ENCODE assay signal across 8 mouse cellular contexts in genomic region chr11:20112006-20112740, GRCm38 (mm10). TPM values are rescaled to one million over a fixed set of nuclear protein-coding genes. Genes with fewer than 3 reads are reported as not detected.
DNase-seq lines count a peak whose midpoint lies in the region; ATAC-seq and TF ChIP-seq lines count a peak whose summit lies in the region.

No protein-coding gene starts in this region.

- H3K9me3 ChIP-seq in MEL (replicated peaks; ENCODE audit: insufficient read depth, low read length): no peaks in the 10 kb centered on the region
- no peaks in the 10 kb centered on the region for H3K9me3 ChIP-seq in forebrain, embryonic 16.5 days (ENCODE audit: control insufficient read depth, low read length)
- H3K9me3 ChIP-seq in neural tube, embryonic 14.5 days (ENCODE audit: control insufficient read depth, low read length): no peaks in the 10 kb centered on the region

- H3K27ac ChIP-seq in MEL (ENCODE audit: control insufficient read depth, low read depth, low read length): peak overlapping the region; percentile 93
- H3K27ac ChIP-seq in forebrain, embryonic 16.5 days (ENCODE audit: low read length): peak overlapping the region; percentile 93
- peak overlapping the region; percentile 93 for H3K27ac ChIP-seq in neural tube, embryonic 14.5 days (ENCODE audit: low read depth, low read length)

- no peak for TF ChIP-seq CTCF in MEL (IDR thresholded peaks at IDR 0.05 in 2 of 3, conservative IDR thresholded peaks at IDR 0.05 in 1 of 3; ENCODE audit: control insufficient read depth in 1 of 3, insufficient read depth in 1 of 3, low read depth in 2 of 3, low read length in 3 of 3, poor library complexity in 1 of 3, severe bottlenecking in 1 of 3)

- H3K4me3 ChIP-seq in MEL (ENCODE audit: control insufficient read depth in 1 of 2, insufficient read depth in 1 of 2, low read depth in 2 of 2, low read length in 2 of 2): peak overlapping the region; percentile 73 to 85
- peak overlapping the region; percentile 90 for H3K4me3 ChIP-seq in forebrain, embryonic 16.5 days (replicated peaks; ENCODE audit: low read length)
- H3K4me3 ChIP-seq in neural tube, embryonic 14.5 days (ENCODE audit: low read depth, low read length): peak overlapping the region; percentile 81

- WGBS in forebrain, embryonic 16.5 days: 1% methylated on average over 45 of the region's 50 CpGs
- WGBS in neural tube, embryonic 14.5 days: 1% methylated on average over 46 of the region's 50 CpGs

- TF ChIP-seq RAD21 in MEL (IDR thresholded peaks at IDR 0.05; ENCODE audit: low read depth, low read length): no peak

- peaks cover 4 to 22% of the 10 kb centered on the region in 2 experiments for H3K4me1 ChIP-seq in MEL (ENCODE audit: control insufficient read depth in 1 of 2, insufficient read depth in 2 of 2, low read length in 2 of 2)
- H3K4me1 ChIP-seq in forebrain, embryonic 16.5 days (replicated peaks; ENCODE audit: control insufficient read depth, insufficient read depth, low read length): peaks cover 13% of the 10 kb centered on the region
- peaks cover 8% of the 10 kb centered on the region for H3K4me1 ChIP-seq in neural tube, embryonic 14.5 days (ENCODE audit: control insufficient read depth, insufficient read depth, low read length)

- peak overlapping the region; percentile 70 for H3K4me2 ChIP-seq in forebrain, embryonic 16.5 days (ENCODE audit: low read length)
- peak overlapping the region; percentile 45 for H3K4me2 ChIP-seq in neural tube, embryonic 14.5 days (ENCODE audit: low read depth, low read length)

- peak; percentile 78 for ATAC-seq in forebrain, embryonic 16.5 days
- peak; percentile 62 for ATAC-seq in neural tube, embryonic 14.5 days (ENCODE audit: low read depth)

- H3K79me2 ChIP-seq in MEL (ENCODE audit: control insufficient read depth, insufficient read depth, low read length, poor library complexity): peaks cover 45% of the 10 kb centered on the region

- peak; percentile 98 for DNase-seq in MEL (ENCODE audit: low read depth, low spot score)
- DNase-seq in cerebellum, adult 11 months: peak; percentile 51
- DNase-seq in heart, postnatal 25 days (ENCODE audit: low spot score): peak; percentile 74
- peak; percentile 83 for DNase-seq in layer of hippocampus, adult 11-12 months (ENCODE audit: low spot score)
- DNase-seq in lung, adult 18-20 months: peak; percentile 86 to 88
- peak; percentile 84 for DNase-seq in testis, postnatal 14 days (ENCODE audit: low spot score)

- intact Hi-C loops in heart, postnatal 25 days (cut with DNase I): no loop called here

- no peaks in the 10 kb centered on the region for H3K27me3 ChIP-seq in MEL (ENCODE audit: control insufficient read depth in 1 of 2, insufficient read depth in 2 of 2, low read length in 2 of 2)
- H3K27me3 ChIP-seq in forebrain, embryonic 16.5 days (replicated peaks; ENCODE audit: control insufficient read depth, insufficient read depth, low read length): no peaks in the 10 kb centered on the region
- H3K27me3 ChIP-seq in neural tube, embryonic 14.5 days (ENCODE audit: control insufficient read depth, insufficient read depth, low read length): no peaks in the 10 kb centered on the region

- peak; percentile 70 to 77 for TF ChIP-seq EP300 in MEL (IDR thresholded peaks at IDR 0.05; ENCODE audit: low read depth in 1 of 2, low read length in 2 of 2)

- peaks cover 12 to 43% of the 10 kb centered on the region in 2 experiments for H3K36me3 ChIP-seq in MEL (ENCODE audit: control insufficient read depth in 1 of 2, insufficient read depth in 2 of 2, low read length in 2 of 2)
- no peaks in the 10 kb centered on the region for H3K36me3 ChIP-seq in forebrain, embryonic 16.5 days (ENCODE audit: control insufficient read depth, insufficient read depth)
- no peaks in the 10 kb centered on the region for H3K36me3 ChIP-seq in neural tube, embryonic 14.5 days (ENCODE audit: control insufficient read depth, insufficient read depth, low read length)

- TF ChIP-seq POLR2A in MEL (IDR thresholded peaks at IDR 0.05; ENCODE audit: control insufficient read depth in 1 of 2, insufficient read depth in 1 of 2, low read depth in 1 of 2, low read length in 2 of 2, poor library complexity in 1 of 2): peak; percentile 50 to 86

- peak overlapping the region; percentile 81 for H3K9ac ChIP-seq in MEL (ENCODE audit: control insufficient read depth, low read depth, low read length, poor library complexity, severe bottlenecking)
- H3K9ac ChIP-seq in forebrain, embryonic 16.5 days (replicated peaks; ENCODE audit: low read depth, low read length): peak overlapping the region; percentile 94
- H3K9ac ChIP-seq in neural tube, embryonic 14.5 days (replicated peaks; ENCODE audit: low read depth, low read length): peak overlapping the region; percentile 91

TF ChIP-seq in MEL, 35 proteins besides CTCF, POLR2A, EP300 and RAD21:
- TF ChIP-seq TBP (IDR thresholded peaks at IDR 0.05; ENCODE audit: low read depth, low read length): peak; percentile 81
- TF ChIP-seq UBTF (IDR thresholded peaks at IDR 0.05; ENCODE audit: borderline replicate concordance, insufficient read depth, low read depth, low read length): no peak
- TF ChIP-seq JUND (IDR thresholded peaks at IDR 0.05; ENCODE audit: low read depth, low read length): 0 out of 2 replicates have a peak, but pooled peaks have one; percentile 46
- peak; percentile 93 for TF ChIP-seq MYC (IDR thresholded peaks at IDR 0.05; ENCODE audit: low read depth, low read length)
- peak; percentile 16; the same call in 1 of the 2 replicates for TF ChIP-seq MAFK (IDR thresholded peaks at IDR 0.05; ENCODE audit: borderline replicate concordance, low read depth, low read length)
- TF ChIP-seq ZMIZ1 (IDR thresholded peaks at IDR 0.05; ENCODE audit: low read depth, low read length): peak; percentile 88
- 0 out of 2 replicates have a peak, but pooled peaks have one; percentile 4 for TF ChIP-seq GATA1 (IDR thresholded peaks at IDR 0.05; ENCODE audit: low read depth, low read length)
- no peak; the same call in 1 of the 2 replicates for TF ChIP-seq KAT2A (conservative IDR thresholded peaks at IDR 0.05; ENCODE audit: low read depth, low read length)
- TF ChIP-seq ELF1 (IDR thresholded peaks at IDR 0.05; ENCODE audit: low read depth, low read length): peak; percentile 90
- no peak for TF ChIP-seq SMC3 (IDR thresholded peaks at IDR 0.05; ENCODE audit: low read depth, low read length)
- TF ChIP-seq MXI1 (IDR thresholded peaks at IDR 0.05; ENCODE audit: low read depth, low read length): peak; percentile 94
- peak; percentile 75 for TF ChIP-seq ETS1 (IDR thresholded peaks at IDR 0.05; ENCODE audit: low read depth, low read length)
- TF ChIP-seq E2F4 (IDR thresholded peaks at IDR 0.05; ENCODE audit: borderline replicate concordance, low read depth, low read length): no peak; the same call in 1 of the 2 replicates
- peak; percentile 79 for TF ChIP-seq HCFC1 (IDR thresholded peaks at IDR 0.05; ENCODE audit: low read depth, low read length)
- TF ChIP-seq MAZ (IDR thresholded peaks at IDR 0.05; ENCODE audit: low read depth, low read length): peak; percentile 66; the same call in 1 of the 2 replicates
- peak; percentile 76 for TF ChIP-seq TCF12 (IDR thresholded peaks at IDR 0.05; ENCODE audit: low read depth, low read length)
- peak; percentile 86 for TF ChIP-seq NELFE (IDR thresholded peaks at IDR 0.05; ENCODE audit: low read depth, low read length)
- no peak for TF ChIP-seq ZC3H11A (IDR thresholded peaks at IDR 0.05; ENCODE audit: low read depth, low read length)
- no peak for TF ChIP-seq TAL1 (IDR thresholded peaks at IDR 0.05; ENCODE audit: low read length)
- no peak for TF ChIP-seq ZKSCAN1 (IDR thresholded peaks at IDR 0.05; ENCODE audit: low read depth, low read length)
- peak; percentile 96; the same call in 1 of the 2 replicates for TF ChIP-seq CHD1 (IDR thresholded peaks at IDR 0.05; ENCODE audit: low read depth, low read length)
- TF ChIP-seq GABPA (IDR thresholded peaks at IDR 0.05; ENCODE audit: low read depth, low read length): no peak
- peak; percentile 71 for TF ChIP-seq CHD2 (IDR thresholded peaks at IDR 0.05; ENCODE audit: low read length)
- TF ChIP-seq POLR2AphosphoS5 (IDR thresholded peaks at IDR 0.05; ENCODE audit: borderline replicate concordance, low read depth, low read length): 0 out of 2 replicates have a peak, but pooled peaks have one; percentile 12
- no peak; the same call in 1 of the 2 replicates for TF ChIP-seq BHLHE40 (IDR thresholded peaks at IDR 0.05; ENCODE audit: borderline replicate concordance, low read depth, low read length)
- TF ChIP-seq ZNF384 (IDR thresholded peaks at IDR 0.05; ENCODE audit: low read depth, low read length): peak; percentile 48
- TF ChIP-seq POLR2AphosphoS2 (IDR thresholded peaks at IDR 0.05; ENCODE audit: low read length): peak; percentile 58; the same call in 1 of the 2 replicates
- no peak for TF ChIP-seq USF1 (IDR thresholded peaks at IDR 0.05; ENCODE audit: low read depth, low read length)
- peak; percentile 38; the same call in 1 of the 2 replicates for TF ChIP-seq NRF1 (IDR thresholded peaks at IDR 0.05; ENCODE audit: insufficient read depth, low read depth, low read length, poor library complexity, severe bottlenecking)
- TF ChIP-seq SIN3A (IDR thresholded peaks at IDR 0.05; ENCODE audit: low read length): peak; percentile 94
- TF ChIP-seq MAX (IDR thresholded peaks at IDR 0.05; ENCODE audit: low read length): peak; percentile 75
- TF ChIP-seq MEF2A (IDR thresholded peaks at IDR 0.05; ENCODE audit: extremely low read depth, insufficient replicate concordance, low read depth, low read length, poor library complexity, severe bottlenecking): no peak
- TF ChIP-seq RCOR1 (IDR thresholded peaks at IDR 0.05; ENCODE audit: low read depth, low read length): peak; percentile 77

RNA-seq across cellular contexts. Expression of gene Actr2, which starts 0.5 kb away (rescaled TPM):
- 160 and 170 TPM in 2 replicates for total RNA-seq in MEL (2012; rRNA removed)
- polyA plus RNA-seq in MEL (2012; ENCODE audit: insufficient read depth in 1 of 2, insufficient read length in 2 of 2, low read depth in 1 of 2, low replicate concordance in 2 of 2, missing spikeins in 1 of 2): 100 to 1,000 TPM in 1 of 2 experiments, 10 to 100 TPM in 1; 40.0 to 172 TPM
- 189 and 208 TPM in 2 replicates for polyA plus RNA-seq in forebrain, embryonic 16.5 days (2015; fragmentation: Nextera tagmentation; extraction: Ambion mirVana)
- 10 to 100 TPM; 72.9 to 79.1 TPM for total RNA-seq in heart, postnatal 25 days (2021)
- polyA plus RNA-seq in neural tube, embryonic 14.5 days (2014; fragmentation: Nextera tagmentation; extraction: Ambion mirVana): 97.7 and 109 TPM in 2 replicates

Comparison
In these comparisons a context has a peak if more than half of its experiments do, and no peak if none do; other contexts are left out.
1. Peak in every context shown above with its lines: DNase-seq, ATAC-seq, H3K4me3 ChIP-seq and H3K27ac ChIP-seq.